Mouse (Mus musculus) gastrocnemius, postnatal 25 days (tissue): ENCODE results near the gene Synpo2. TPM values are rescaled to one million over a fixed set of nuclear protein-coding genes. Genes with fewer than 3 reads are reported as not detected.

Experiments
- DNase-seq: peaks from one replicate; pipeline ENCODE4 v3.0.0; 2022
- long read RNA-seq, 2 experiments: library from polyadenylated mRNA; stranded (forward); transcript quantifications; one replicate each; pipeline ENCODE4 v2.0.0; 2021
- total RNA-seq, 2 experiments: library from RNA; stranded (reverse); gene quantifications; 1 replicate in 1 of 2; 2 replicates in 1 of 2; pipeline ENCODE4 v1.2.3; 2021

Synpo2 gene
- 100 to 1,000 TPM; 225 to 248 TPM for total RNA-seq
- long read RNA-seq, experiment 1, full-length matches to known transcripts = 34 of 256 reads
- long read RNA-seq, experiment 1, partial matches to known transcripts = 0 of 256 reads
- long read RNA-seq, experiment 1, other reads (novel, unspliced or antisense) = 222 of 256 reads
- long read RNA-seq, experiment 2, full-length matches to known transcripts = 70 of 396 reads
- long read RNA-seq, experiment 2, partial matches to known transcripts = 87 of 396 reads
- long read RNA-seq, experiment 2, other reads (novel, unspliced or antisense) = 239 of 396 reads

- DNase-seq = peak; percentile 61
Observed at GRCm38 (mm10) chr3:123235921-123236320, at the start of gene Synpo2. Gene Synpo2 (minus strand): TSS chr3:123236149.

- no peak for DNase-seq
Observed at GRCm38 (mm10) chr3:123285649-123286048, 49.7 kb upstream of the Synpo2 start.

GRCm38 (mm10) chr3:123284284-123284683, 48.3 kb upstream of the Synpo2 start:
- DNase-seq = no peak

- DNase-seq = no peak
Observed at GRCm38 (mm10) chr3:123282866-123283615, 47.1 kb upstream of the Synpo2 start.

GRCm38 (mm10) chr3:123267741-123268201, 31.8 kb upstream of the Synpo2 start:
- DNase-seq = peak; percentile 75

GRCm38 (mm10) chr3:123266753-123267651, 31.1 kb upstream of the Synpo2 start, which contains the start of gene Sec24d:
Gene Sec24d (plus strand): TSS chr3:123267455.
- DNase-seq = peak; percentile 86

GRCm38 (mm10) chr3:123264706-123265105, 28.8 kb upstream of the Synpo2 start:
- no peak for DNase-seq

GRCm38 (mm10) chr3:123258709-123259108, 22.8 kb upstream of the Synpo2 start:
- no peak for DNase-seq

- DNase-seq = no peak
Observed at GRCm38 (mm10) chr3:123256181-123257101, 20.5 kb upstream of the Synpo2 start.

GRCm38 (mm10) chr3:123245646-123246045, 9.7 kb upstream of the Synpo2 start:
- DNase-seq = no peak

GRCm38 (mm10) chr3:123244376-123244775, 8.4 kb upstream of the Synpo2 start:
- peak; percentile 41 for DNase-seq

GRCm38 (mm10) chr3:123237446-123237845, 1.5 kb upstream of the Synpo2 start:
- no peak for DNase-seq

GRCm38 (mm10) chr3:123237039-123237438, 1.1 kb upstream of the Synpo2 start:
- DNase-seq = no peak

GRCm38 (mm10) chr3:123235495-123235894, 454 bp downstream of the Synpo2 start:
- no peak for DNase-seq

- DNase-seq = peak; percentile 9
Observed at GRCm38 (mm10) chr3:123234191-123234836, 1.6 kb downstream of the Synpo2 start.

GRCm38 (mm10) chr3:123231639-123232038, 4.3 kb downstream of the Synpo2 start:
- DNase-seq = no peak

- DNase-seq = no peak
Observed at GRCm38 (mm10) chr3:123227276-123227675, 8.7 kb downstream of the Synpo2 start.

- no peak for DNase-seq
Observed at GRCm38 (mm10) chr3:123218646-123219045, 17.3 kb downstream of the Synpo2 start.

- DNase-seq = no peak
Observed at GRCm38 (mm10) chr3:123208891-123209290, 27.1 kb downstream of the Synpo2 start.

- DNase-seq = no peak
Observed at GRCm38 (mm10) chr3:123207386-123207785, 28.6 kb downstream of the Synpo2 start.

- no peak for DNase-seq
Observed at GRCm38 (mm10) chr3:123205485-123205884, 30.5 kb downstream of the Synpo2 start.
